Comparison of ENCODE assay signal across 8 mouse cellular contexts in genomic region chrX:70330202-70330843, GRCm38 (mm10). TPM values are rescaled to one million over a fixed set of nuclear protein-coding genes. Genes with fewer than 3 reads are reported as not detected.
DNase-seq lines count a peak whose midpoint lies in the region; ATAC-seq and TF ChIP-seq lines count a peak whose summit lies in the region.

No protein-coding gene starts in this region.

- 30% methylated on average over 6 of the region's 6 CpGs for WGBS in embryonic facial prominence, embryonic 14.5 days
- WGBS in heart, postnatal 0 days: 14% methylated on average over 6 of the region's 6 CpGs

- H3K4me2 ChIP-seq in embryonic facial prominence, embryonic 14.5 days (ENCODE audit: low read depth, low read length): no peak overlapping the region
- H3K4me2 ChIP-seq in heart, postnatal 0 days (ENCODE audit: low read depth, low read length): no peak overlapping the region

- no peaks in the 10 kb centered on the region for H3K9me3 ChIP-seq in embryonic facial prominence, embryonic 14.5 days (ENCODE audit: control insufficient read depth, low read length)
- no peaks in the 10 kb centered on the region for H3K9me3 ChIP-seq in heart, postnatal 0 days (replicated peaks; ENCODE audit: control insufficient read depth, low read length)

- TF ChIP-seq CTCF in heart, postnatal 0 days (IDR thresholded peaks at IDR 0.05; ENCODE audit: low read depth): peak; percentile 75
- TF ChIP-seq CTCF in layer of hippocampus, adult 2 months (conservative IDR thresholded peaks at IDR 0.05): peak; percentile 95

- no peaks in the 10 kb centered on the region for H3K36me3 ChIP-seq in embryonic facial prominence, embryonic 14.5 days (ENCODE audit: control insufficient read depth, insufficient read depth, low read length)
- H3K36me3 ChIP-seq in heart, postnatal 0 days (replicated peaks; ENCODE audit: control insufficient read depth, insufficient read depth, low read length): no peaks in the 10 kb centered on the region

- H3K27ac ChIP-seq in embryonic facial prominence, embryonic 14.5 days (replicated peaks; ENCODE audit: low read depth, low read length): no peak overlapping the region
- H3K27ac ChIP-seq in heart, postnatal 0 days (ENCODE audit: low read depth): no peak overlapping the region
- H3K27ac ChIP-seq in layer of hippocampus, adult 2 months: no peak overlapping the region

- no peak overlapping the region for H3K4me3 ChIP-seq in embryonic facial prominence, embryonic 14.5 days (ENCODE audit: low read depth, low read length)
- H3K4me3 ChIP-seq in heart, postnatal 0 days (ENCODE audit: low read depth, low read length): no peak overlapping the region
- no peak overlapping the region for H3K4me3 ChIP-seq in layer of hippocampus, adult 2 months

- H3K27me3 ChIP-seq in embryonic facial prominence, embryonic 14.5 days (replicated peaks; ENCODE audit: control insufficient read depth, insufficient read depth, low read length): no peaks in the 10 kb centered on the region; the same call in 1 of the 2 replicates
- no peaks in the 10 kb centered on the region for H3K27me3 ChIP-seq in heart, postnatal 0 days (ENCODE audit: control insufficient read depth, insufficient read depth, low read length)

- H3K9ac ChIP-seq in embryonic facial prominence, embryonic 14.5 days (ENCODE audit: low read depth, low read length): no peak overlapping the region
- H3K9ac ChIP-seq in heart, postnatal 0 days (replicated peaks; ENCODE audit: low read depth, low read length): no peak overlapping the region

- no peak for TF ChIP-seq EP300 in heart, postnatal 0 days (IDR thresholded peaks at IDR 0.05; ENCODE audit: low read depth)

- H3K4me1 ChIP-seq in embryonic facial prominence, embryonic 14.5 days (ENCODE audit: control insufficient read depth, insufficient read depth, low read length): no peaks in the 10 kb centered on the region
- H3K4me1 ChIP-seq in heart, postnatal 0 days (ENCODE audit: control insufficient read depth, insufficient read depth): no peaks in the 10 kb centered on the region

- peak; percentile 41 for DNase-seq in CD4-positive, CD25-positive, alpha-beta regulatory T cell, adult 2 months (ENCODE audit: low read depth, low spot score)
- peak; percentile 7 to 16 for DNase-seq in adrenal gland, postnatal 4 days (ENCODE audit: low spot score in 2 of 2)
- DNase-seq in embryonic facial prominence, embryonic 14.5 days (ENCODE audit: low spot score): peak; percentile 47
- peak; percentile 30 for DNase-seq in heart, postnatal 0 days (ENCODE audit: low spot score)
- DNase-seq in layer of hippocampus, adult 2 months (ENCODE audit: low spot score in 2 of 2): peak; percentile 54 to 67
- DNase-seq in lung, postnatal 25 days (ENCODE audit: low spot score): peak; percentile 18
- peak; percentile 49 for DNase-seq in retina, postnatal 7 days (ENCODE audit: low read depth, low spot score)

- ATAC-seq in CD4-positive, CD25-positive, alpha-beta regulatory T cell, adult 4 months: no peak
- ATAC-seq in embryonic facial prominence, embryonic 14.5 days (ENCODE audit: low read depth): peak; percentile 33; the same call in 1 of the 2 replicates
- peak; percentile 53; the same call in 1 of the 2 replicates for ATAC-seq in heart, postnatal 0 days (ENCODE audit: insufficient read depth, low read depth)

RNA-seq across cellular contexts. Expression of gene Ids, which starts 34.6 kb away (rescaled TPM):
- 1 to 10 TPM; 4.8 to 6.2 TPM for polyA plus RNA-seq in CD4-positive, CD25-positive, alpha-beta regulatory T cell, adult 4 months (2017; shearing (Covaris generic))
- 10 to 100 TPM; 29.3 to 29.8 TPM for total RNA-seq in adrenal gland, postnatal 4 days (2021)
- polyA plus RNA-seq in embryonic facial prominence, embryonic 14.5 days (2014; fragmentation: Nextera tagmentation; extraction: Ambion mirVana): 4.9 and 5.8 TPM in 2 replicates
- 7.2 and 16.7 TPM in 2 replicates for total RNA-seq in heart, postnatal 0 days (2014; rRNA removed; ENCODE audit: low replicate concordance)
- 1.9 and 2.0 TPM in 2 replicates for polyA plus RNA-seq in heart, postnatal 0 days (2015; fragmentation: Nextera tagmentation; extraction: Ambion mirVana)
- total RNA-seq in layer of hippocampus, adult 2 months (2021): 100 to 1,000 TPM; 286 to 303 TPM

RNA-seq across cellular contexts. Expression of gene 1110012L19Rik, which starts 55.4 kb away (rescaled TPM):
- polyA plus RNA-seq in CD4-positive, CD25-positive, alpha-beta regulatory T cell, adult 4 months (2017; shearing (Covaris generic)): 10 to 100 TPM; 33.3 to 37.6 TPM
- 10 to 100 TPM; 22.8 to 25.8 TPM for total RNA-seq in adrenal gland, postnatal 4 days (2021)
- 25.6 and 29.0 TPM in 2 replicates for polyA plus RNA-seq in embryonic facial prominence, embryonic 14.5 days (2014; fragmentation: Nextera tagmentation; extraction: Ambion mirVana)
- 20.4 and 33.7 TPM in 2 replicates for total RNA-seq in heart, postnatal 0 days (2014; rRNA removed; ENCODE audit: low replicate concordance)
- polyA plus RNA-seq in heart, postnatal 0 days (2015; fragmentation: Nextera tagmentation; extraction: Ambion mirVana): 23.3 and 27.6 TPM in 2 replicates
- 10 to 100 TPM; 14.3 to 16.5 TPM for total RNA-seq in layer of hippocampus, adult 2 months (2021)

Comparison
In these comparisons a context has a peak if more than half of its experiments do, and no peak if none do; other contexts are left out.
1. RNA of gene Ids, which starts 34.6 kb away (total RNA-seq): 286 to 303 TPM in layer of hippocampus, adult 2 months; 29.3 to 29.8 TPM in adrenal gland, postnatal 4 days and 7.2 to 16.7 TPM in heart, postnatal 0 days; every median in the first group is over 4 times any median in the second.
2. Peak in every context shown above with its lines, with median percentiles within 50 percentile points of each other: DNase-seq.